Mouse (Mus musculus): ENCODE data around the gene Ankrd54. TPM values are rescaled to one million over a fixed set of nuclear protein-coding genes. Genes with fewer than 3 reads are reported as not detected.

Ankrd54 gene
- 10 to 100 TPM; 38.2 to 38.8 TPM for total RNA-seq (2023)

DNA sequence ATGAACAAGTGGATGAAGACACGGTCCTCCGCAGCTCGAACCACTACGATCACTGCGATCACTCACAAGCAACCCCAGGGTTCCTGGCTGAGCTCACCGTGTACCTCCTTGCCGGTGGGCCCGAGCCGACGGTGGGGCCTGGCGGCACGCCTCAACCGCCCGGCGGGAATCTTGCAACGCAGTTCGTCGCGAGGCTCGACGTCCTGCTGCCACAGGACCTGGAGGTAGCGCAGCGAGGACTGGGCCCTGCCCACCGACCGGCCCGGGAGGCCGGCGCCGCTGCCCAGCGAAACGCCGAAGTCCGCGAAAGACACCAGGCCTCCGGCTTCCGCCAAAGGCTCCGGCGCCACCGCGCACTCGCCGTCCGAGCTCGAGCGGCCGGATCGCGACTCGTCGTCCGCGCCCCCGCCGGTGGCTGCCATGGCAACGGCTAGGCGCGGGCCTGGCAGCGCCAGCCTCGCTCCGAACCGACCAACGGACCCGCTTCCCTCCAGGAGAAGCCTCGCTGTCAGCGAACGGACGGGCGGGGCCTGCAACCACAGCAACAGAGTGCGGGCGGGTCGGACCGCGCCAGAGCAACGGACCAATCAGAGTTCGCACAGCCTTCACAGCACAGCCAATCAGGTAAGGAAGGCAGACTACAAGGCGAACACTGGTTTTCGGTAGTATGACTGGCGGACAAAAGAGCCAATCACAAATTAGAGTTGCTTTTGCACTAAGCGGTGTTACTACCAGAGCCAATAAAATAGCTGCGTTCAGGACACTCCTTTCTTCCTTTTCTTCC lies at the start of gene Ankrd54:
Ankrd54 (minus strand) TSS at position 518 of the 784 bp plus-strand sequence.

DNA sequence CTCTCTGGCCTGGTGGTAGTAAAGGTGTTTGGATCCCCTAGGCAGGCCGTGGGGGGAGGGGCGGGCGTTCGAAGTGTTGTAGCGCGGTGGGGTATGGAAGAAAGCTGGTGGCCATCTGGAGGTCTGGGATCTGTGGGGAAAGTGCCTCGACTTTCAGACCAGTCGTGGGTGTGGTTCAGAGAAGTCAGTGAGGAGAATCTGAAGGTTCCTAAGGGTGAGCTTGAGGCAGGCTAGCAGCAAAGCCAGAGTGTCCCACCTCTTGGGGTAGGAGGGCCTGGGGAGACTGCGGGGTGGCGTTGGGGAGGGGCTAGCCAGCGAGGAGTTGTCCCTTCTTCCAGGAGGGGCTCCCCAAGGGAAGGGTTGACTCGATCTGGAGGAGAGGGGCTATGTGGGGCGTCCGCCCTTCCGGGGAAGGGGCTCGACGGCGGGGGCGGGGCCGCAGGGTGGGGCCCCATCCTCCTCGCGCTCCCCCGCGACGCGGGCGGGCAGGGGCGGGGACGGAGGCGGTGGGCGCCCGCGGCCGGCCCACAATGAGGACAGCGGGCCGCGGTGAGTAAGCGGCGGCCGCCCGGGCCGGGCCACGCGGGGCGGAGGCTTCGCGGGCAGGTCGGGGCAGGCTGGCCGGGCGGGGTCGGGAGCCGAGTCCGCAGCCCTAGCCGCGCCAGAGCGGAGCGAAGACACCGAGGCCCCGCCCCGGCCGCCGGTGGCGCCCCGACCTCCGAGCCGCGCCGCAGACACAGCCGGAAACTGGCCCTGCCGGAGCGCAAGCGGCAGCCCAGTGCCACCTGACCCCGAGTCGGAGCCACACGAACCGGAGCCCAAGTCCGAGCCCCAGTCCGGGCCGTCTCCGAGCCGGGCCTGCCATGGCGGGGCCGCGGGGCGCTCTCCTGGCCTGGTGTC lies 46.0 kb upstream of the Ankrd54 start, which contains the start of gene Micall1:
Micall1 (plus strand) TSS at position 478 of the 900 bp plus-strand sequence.

DNA sequence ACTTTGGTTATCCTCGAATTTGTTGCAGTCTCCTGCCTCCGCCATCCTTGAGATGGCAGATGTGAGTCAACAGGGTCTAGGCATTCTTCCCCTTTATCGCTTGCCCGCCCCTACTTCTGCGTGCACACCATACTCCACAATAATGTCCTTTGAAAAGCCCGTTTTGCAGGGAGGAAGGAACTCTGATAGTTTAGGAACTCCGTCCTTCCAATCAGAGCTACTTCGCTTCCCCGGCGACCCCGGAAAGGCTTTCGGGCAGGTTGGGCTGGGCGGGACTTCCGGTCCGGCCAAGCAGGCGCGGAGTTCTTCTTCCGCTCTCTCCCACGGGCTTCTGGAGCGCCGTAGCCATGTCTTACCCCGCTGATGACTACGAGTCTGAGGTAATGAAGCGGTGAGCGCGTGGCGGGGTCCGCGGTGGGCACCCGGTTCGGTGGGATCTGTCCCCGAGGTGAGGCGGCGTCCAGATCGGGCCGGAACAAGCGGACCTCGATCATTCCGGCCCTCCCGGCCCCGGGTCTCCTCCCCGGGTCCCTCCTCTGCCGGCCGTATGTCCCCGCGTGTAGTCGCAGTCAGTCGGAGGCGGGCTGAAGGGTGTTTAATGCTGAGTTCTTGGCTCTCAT lies 12.3 kb upstream of the Ankrd54 start, which contains the start of gene Eif3l:
Eif3l (plus strand) TSS at position 267 of the 620 bp plus-strand sequence.

DNA sequence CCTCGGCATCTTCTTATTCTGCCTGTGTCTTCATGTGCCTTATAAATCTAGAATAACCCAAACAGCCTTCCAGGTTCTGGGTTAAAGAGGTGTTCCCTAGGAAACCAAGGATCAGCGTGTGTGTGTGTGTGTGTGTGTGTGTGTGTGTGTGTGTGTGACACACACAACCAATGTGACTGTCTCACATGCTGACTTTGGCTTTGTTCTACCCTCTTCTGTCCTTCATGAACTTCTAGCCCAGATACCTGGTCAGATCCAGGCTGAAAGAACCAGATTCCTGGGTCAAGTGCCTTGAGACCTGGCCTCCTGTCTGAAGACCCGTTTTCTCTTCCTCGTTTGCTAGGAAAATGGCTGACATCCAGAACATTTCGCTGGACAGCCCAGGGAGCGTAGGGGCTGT lies 21.1 kb downstream of the Ankrd54 start, which contains the start of gene Galr3:
Galr3 (plus strand) TSS at position 301 of the 400 bp plus-strand sequence.

DNA sequence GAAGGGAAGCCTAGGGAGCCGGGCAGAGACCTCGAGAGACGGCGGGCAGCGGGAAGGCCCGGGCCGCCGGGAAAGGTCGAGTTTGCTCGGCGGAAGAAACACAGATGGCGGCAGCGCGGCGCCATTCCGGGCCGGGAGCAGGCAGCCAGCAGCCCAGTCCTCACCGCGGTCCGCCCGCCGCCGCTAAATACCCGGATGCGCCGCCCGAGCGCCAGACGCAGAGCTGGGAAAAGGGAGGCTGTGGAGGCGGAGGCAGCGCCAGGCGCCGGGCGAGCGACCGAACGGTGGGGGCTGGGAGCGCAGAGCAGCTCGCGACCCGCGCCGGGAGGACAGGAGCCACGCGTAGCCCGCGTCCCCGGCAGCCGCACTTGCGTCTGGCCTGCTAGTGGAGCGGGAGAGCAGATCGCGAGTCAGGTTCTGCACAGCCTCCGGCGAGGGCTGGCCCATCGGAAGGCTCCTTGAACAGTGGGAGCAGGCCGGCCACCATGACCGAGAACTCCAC lies 34.4 kb downstream of the Ankrd54 start, which contains the start of gene H1f0:
H1f0 (plus strand) TSS at position 214 of the 502 bp plus-strand sequence.

Other genes with a start within 250 kb of the Ankrd54 start
- not detected for gene Cdc42ep1, start 220.3 kb downstream of the Ankrd54 start, total RNA-seq (2023)
- not detected for gene Lgals2, start 207.4 kb downstream of the Ankrd54 start, total RNA-seq (2023)
- gene Gga1, start 185.7 kb downstream of the Ankrd54 start, total RNA-seq (2023): 10 to 100 TPM; 74.7 to 77.9 TPM
- under 1 TPM in 1 of 2 experiments, not detected in 1; 0.80 TPM for gene Gm49510, start 163.2 kb downstream of the Ankrd54 start, total RNA-seq (2023)
- 10 to 100 TPM; 60.9 to 70.6 TPM for gene Sh3bp1, start 163.1 kb downstream of the Ankrd54 start, total RNA-seq (2023)
- gene Pdxp, start 149.0 kb downstream of the Ankrd54 start, total RNA-seq (2023): 1 to 10 TPM; 9.8 to 9.9 TPM
- gene Lgals1, start 136.2 kb downstream of the Ankrd54 start, total RNA-seq (2023): 10 to 100 TPM in 1 of 2 experiments, 1 to 10 TPM in 1; 7.2 to 10.1 TPM
- 10 to 100 TPM; 36.2 to 47.2 TPM for gene Nol12, start 128.0 kb downstream of the Ankrd54 start, total RNA-seq (2023)
- gene Triobp, start 115.2 kb downstream of the Ankrd54 start, total RNA-seq (2023): 10 to 100 TPM; 46.6 to 65.7 TPM
- 1 to 10 TPM; 1.9 to 2.1 TPM for gene H1f0, start 34.4 kb downstream of the Ankrd54 start, total RNA-seq (2023)
- gene Galr3, start 21.0 kb downstream of the Ankrd54 start, total RNA-seq (2023): not detected
- 100 to 1,000 TPM; 114 to 115 TPM for gene Eif3l, start 12.3 kb upstream of the Ankrd54 start, total RNA-seq (2023)
- 10 to 100 TPM; 50.9 to 53.1 TPM for gene Micall1, start 46.0 kb upstream of the Ankrd54 start, total RNA-seq (2023)
- gene Polr2f, start 78.1 kb upstream of the Ankrd54 start, total RNA-seq (2023): 10 to 100 TPM; 56.6 to 57.0 TPM
- gene 1700088E04Rik, start 78.4 kb upstream of the Ankrd54 start, total RNA-seq (2023): not detected
- not detected for gene Sox10, start 102.3 kb upstream of the Ankrd54 start, total RNA-seq (2023)
- gene Pick1, start 166.3 kb upstream of the Ankrd54 start, total RNA-seq (2023): 10 to 100 TPM; 38.4 to 39.1 TPM
- gene Gm49486, start 166.5 kb upstream of the Ankrd54 start, total RNA-seq (2023): 1 to 10 TPM; 1.1 to 1.6 TPM
- not detected for gene Slc16a8, start 191.9 kb upstream of the Ankrd54 start, total RNA-seq (2023)
- not detected for gene Baiap2l2, start 222.6 kb upstream of the Ankrd54 start, total RNA-seq (2023)